Mouse (Mus musculus): ENCODE measurements at regions not wholly inside any gene's neighbourhood (a gene's known extent, or its start where the extent isn't known, plus 50 kb on each side); places are given as distances from the start of the nearest gene placed in this dataset.

DNA sequence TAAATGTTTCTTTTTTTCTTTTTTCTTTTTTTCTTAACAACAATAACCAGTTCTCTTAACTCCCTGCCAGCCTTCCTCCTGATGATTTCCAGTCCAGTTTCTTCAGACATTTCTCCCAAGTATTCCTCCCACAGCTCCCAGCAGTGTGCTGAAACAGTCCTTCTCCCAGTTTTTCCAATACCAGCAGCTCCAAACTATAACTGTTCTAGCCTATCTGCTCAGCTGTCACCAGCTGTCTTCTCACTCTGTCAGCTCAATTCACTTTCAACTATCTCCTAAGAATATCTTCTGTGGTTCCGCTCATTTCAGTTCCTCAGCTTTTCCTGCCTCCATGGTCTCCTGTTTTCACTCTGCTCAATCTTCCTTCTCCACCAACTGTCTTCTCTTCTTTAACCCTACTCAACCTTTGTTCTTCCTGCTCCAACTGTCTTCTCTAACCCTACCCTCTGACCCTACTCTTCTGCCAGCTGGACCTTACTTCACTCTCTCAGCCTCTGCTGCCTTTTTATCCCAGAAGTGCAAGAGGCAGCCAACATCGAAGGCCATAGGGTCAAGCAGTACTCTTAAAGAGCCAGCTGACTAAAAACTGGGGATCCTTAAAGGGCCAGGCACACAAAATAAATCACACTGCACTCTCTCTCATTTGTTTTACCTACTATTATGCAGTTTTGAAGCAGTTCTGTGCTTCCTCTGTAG lies 224.0 kb downstream of the Rsl24d1 start:
- no peak overlapping the region for H3K4me3 ChIP-seq
- H3K4me2 ChIP-seq, result no peak overlapping the region
- no peak overlapping the region for H3K27ac ChIP-seq
- H3K9ac ChIP-seq, result no peak overlapping the region
- H3K4me1 ChIP-seq, result no peaks in the 10 kb centered on the region
- peaks cover 6% of the 10 kb centered on the region; the same call in 1 of the 2 replicates for H3K9me3 ChIP-seq
- ATAC-seq (replicated peaks), result no peak
- no peaks in the 10 kb centered on the region for H3K27me3 ChIP-seq (replicated peaks)
- H3K36me3 ChIP-seq (replicated peaks), result no peaks in the 10 kb centered on the region
- WGBS, result 78% methylated on average over 2 of the region's 2 CpGs

DNA sequence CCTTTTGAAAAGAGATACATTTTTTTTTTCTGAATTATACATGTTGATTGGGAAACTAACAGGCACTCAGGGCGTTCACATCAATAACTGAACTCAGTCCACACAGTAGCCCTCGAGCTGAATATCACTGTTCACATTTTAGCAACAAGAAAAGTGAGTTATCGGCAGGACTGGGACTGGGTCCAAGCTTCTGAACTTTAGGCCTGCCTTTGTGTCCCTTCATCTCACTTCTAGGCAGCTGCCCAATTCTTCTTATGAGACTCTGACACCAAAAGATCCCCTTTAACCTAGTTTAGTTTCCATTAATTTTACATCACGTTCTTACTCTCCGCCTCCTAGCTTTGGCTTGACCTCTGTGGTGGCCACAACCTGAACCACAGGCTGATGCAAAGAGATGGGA lies 242.7 kb downstream of the Rsl24d1 start:
- WGBS, result 82% methylated on average over 5 of the region's 5 CpGs
- no peak for ATAC-seq (replicated peaks)

DNA sequence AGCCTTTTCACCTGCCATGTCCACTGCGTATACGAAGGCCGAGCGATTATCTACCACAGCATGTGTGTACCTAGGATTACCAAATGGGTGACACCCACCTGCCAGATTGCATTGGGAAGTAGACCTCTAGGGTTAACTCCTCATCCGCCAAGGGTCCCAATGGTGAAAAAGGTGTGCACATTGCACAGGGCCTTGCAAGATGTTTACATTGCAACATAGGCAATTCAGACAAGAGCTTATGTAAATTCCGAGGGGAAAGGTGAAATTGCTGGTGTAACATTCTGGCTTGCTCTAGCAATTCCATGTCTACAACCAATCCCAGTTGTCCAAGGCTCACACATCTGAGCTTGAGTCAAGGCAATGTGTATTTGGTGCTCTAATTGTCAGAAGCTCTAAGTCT lies 245.7 kb downstream of the Rsl24d1 start:
- no peak overlapping the region for H3K4me3 ChIP-seq
- H3K9ac ChIP-seq, result no peak overlapping the region
- no peaks in the 10 kb centered on the region for H3K9me3 ChIP-seq
- ATAC-seq (replicated peaks), result no peak
- no peak overlapping the region for H3K4me2 ChIP-seq
- H3K27ac ChIP-seq, result no peak overlapping the region
- WGBS, result 96% methylated on average over 6 of the region's 6 CpGs
- no peaks in the 10 kb centered on the region for H3K4me1 ChIP-seq
- no peaks in the 10 kb centered on the region for H3K27me3 ChIP-seq (replicated peaks)
- no peaks in the 10 kb centered on the region for H3K36me3 ChIP-seq (replicated peaks)

More for the DNA sequence above, 242.7 kb downstream of the Rsl24d1 start:
- no peak overlapping the region for H3K9ac ChIP-seq
- H3K4me1 ChIP-seq, result no peaks in the 10 kb centered on the region
- no peak overlapping the region for H3K4me3 ChIP-seq
- no peaks in the 10 kb centered on the region for H3K27me3 ChIP-seq (replicated peaks)
- no peaks in the 10 kb centered on the region for H3K9me3 ChIP-seq
- H3K27ac ChIP-seq, result no peak overlapping the region
- H3K4me2 ChIP-seq, result no peak overlapping the region
- no peaks in the 10 kb centered on the region for H3K36me3 ChIP-seq (replicated peaks)

DNA sequence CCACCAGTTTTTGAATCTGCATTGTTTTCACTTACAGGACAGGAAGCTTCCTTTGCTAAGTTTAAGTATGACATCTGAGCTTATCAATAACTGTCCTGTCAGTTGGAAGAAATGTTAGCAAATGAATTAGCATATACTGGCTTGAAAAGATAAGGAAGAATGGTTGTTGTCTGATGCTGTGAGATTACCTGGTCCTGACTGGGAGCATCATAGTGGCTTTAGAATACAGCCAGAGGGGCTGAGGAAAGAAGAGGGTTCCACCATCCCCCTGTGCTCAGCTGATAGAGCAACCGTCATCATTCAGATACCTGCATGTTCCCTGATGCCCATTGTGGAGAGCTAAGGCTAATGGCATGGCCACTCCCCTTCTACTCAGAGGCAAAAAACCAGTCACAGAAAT lies 267.5 kb downstream of the Rsl24d1 start:
- ATAC-seq (replicated peaks), result no peak
- Histone ChIP-seq H3K27me3 (replicated peaks) (no peaks in the 10 kb centered on the region), H3K9me3 (no peaks in the 10 kb centered on the region), H3K36me3 (replicated peaks) (no peaks in the 10 kb centered on the region), H3K9ac (no peak overlapping the region), H3K4me2 (no peak overlapping the region), H3K4me1 (no peaks in the 10 kb centered on the region), H3K4me3 (no peak overlapping the region), H3K27ac (no peak overlapping the region)
- WGBS, result 88% methylated on average over 1 of the region's 1 CpGs

DNA sequence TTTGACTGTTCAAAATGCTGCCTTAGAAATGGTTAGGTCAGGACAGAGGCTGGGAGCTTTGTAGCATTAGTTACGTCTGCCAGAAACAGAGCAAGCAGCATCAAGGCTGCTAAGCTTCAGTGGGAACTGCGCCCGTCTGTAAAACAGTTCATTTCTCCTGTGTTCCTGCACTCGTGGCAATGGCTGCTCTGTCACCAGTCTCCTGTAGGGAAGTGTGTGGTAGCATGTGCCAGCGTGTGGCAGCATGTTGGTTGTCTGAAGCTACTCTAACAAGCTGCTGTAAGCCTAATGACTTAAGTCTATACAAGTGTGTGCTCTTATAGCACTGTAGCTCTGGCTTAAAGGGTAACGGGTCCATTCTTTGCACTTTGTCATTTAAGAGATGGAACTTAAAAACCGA lies 278.8 kb downstream of the Rsl24d1 start:
- no peak for ATAC-seq (replicated peaks)
- H3K9ac ChIP-seq, result no peak overlapping the region
- WGBS, result 76% methylated on average over 7 of the region's 7 CpGs
- H3K27me3 ChIP-seq (replicated peaks), result no peaks in the 10 kb centered on the region
- H3K4me1 ChIP-seq, result no peaks in the 10 kb centered on the region
- H3K36me3 ChIP-seq (replicated peaks), result no peaks in the 10 kb centered on the region
- H3K27ac ChIP-seq, result no peak overlapping the region
- no peak overlapping the region for H3K4me2 ChIP-seq
- no peak overlapping the region for H3K4me3 ChIP-seq
- H3K9me3 ChIP-seq, result no peaks in the 10 kb centered on the region

DNA sequence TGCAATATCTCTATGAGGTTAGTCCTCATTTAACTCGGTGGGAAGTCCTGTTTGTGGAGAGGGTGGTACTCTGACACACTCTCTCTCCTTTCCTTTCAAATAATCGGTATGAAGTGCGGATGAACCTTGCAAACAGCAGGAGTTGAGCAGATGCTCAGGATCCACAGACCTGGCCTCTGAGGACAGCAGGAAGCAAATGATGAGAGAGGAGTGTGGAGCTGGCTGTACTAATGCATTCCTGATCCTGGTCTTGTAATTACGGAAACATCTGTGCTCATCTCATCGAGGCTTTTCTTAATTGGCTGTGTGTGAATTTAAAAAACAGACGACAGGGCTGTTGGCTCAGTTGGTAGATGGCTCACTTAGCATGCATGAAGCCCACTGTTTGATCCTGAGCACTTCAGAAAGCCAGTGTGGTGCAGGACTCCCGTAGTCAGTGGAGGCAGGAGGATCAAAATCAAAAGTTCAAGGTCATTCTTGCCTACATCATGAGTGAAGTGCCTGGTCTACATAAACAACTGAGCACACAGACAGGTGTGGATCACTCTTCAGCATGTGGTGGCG lies 300.2 kb downstream of the Rsl24d1 start:
- Histone ChIP-seq H3K36me3 (replicated peaks) (no peaks in the 10 kb centered on the region), H3K9ac (no peak overlapping the region), H3K27ac (no peak overlapping the region), H3K4me1 (0 out of 2 replicates have a peak, but pooled peaks cover 4% of the 10 kb centered on the region), H3K9me3 (no peaks in the 10 kb centered on the region), H3K27me3 (replicated peaks) (no peaks in the 10 kb centered on the region), H3K4me2 (no peak overlapping the region), H3K4me3 (no peak overlapping the region)
- ATAC-seq (replicated peaks), result peak; percentile 60
- WGBS, result 61% methylated on average over 8 of the region's 8 CpGs

DNA sequence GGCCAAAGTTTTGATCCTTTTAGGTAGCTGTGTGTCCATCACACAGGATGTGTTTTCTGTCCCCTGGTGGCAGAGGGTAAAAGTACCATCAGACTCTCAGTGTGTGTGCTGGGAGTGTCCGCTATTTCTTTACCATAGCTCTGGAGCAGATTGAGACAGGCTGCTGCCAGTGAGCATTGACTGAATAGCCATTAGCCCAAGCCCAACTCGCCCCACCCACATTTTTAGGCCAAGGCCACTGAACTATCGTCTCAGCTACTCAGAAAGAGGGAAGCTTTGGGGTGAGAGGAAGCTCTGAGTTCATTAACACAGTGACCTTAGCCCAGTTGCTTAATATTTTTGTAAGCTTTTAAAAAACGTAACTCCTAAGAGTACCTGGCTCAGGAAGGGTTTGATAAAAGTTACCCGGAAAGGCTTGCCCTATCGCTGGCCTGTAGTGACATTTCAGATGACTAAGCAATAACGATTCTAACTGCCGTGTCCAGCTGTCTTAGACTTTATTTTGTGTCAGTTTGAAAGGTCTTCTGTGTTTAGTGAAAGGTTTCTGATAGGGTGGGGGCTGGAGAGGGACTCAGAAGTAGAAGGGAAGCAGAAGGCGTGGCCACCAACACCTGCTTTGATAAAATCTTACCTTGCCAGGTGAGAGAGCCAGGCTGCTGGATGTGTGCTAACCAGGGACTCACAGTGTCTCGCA lies 303.0 kb downstream of the Rsl24d1 start:
- 0 out of 2 replicates have a peak, but pooled peaks cover 4% of the 10 kb centered on the region for H3K4me1 ChIP-seq
- no peak overlapping the region for H3K4me3 ChIP-seq
- 91% methylated on average over 10 of the region's 10 CpGs for WGBS
- no peak for ATAC-seq (replicated peaks)
- no peaks in the 10 kb centered on the region for H3K27me3 ChIP-seq (replicated peaks)
- H3K36me3 ChIP-seq (replicated peaks), result no peaks in the 10 kb centered on the region
- no peak overlapping the region for H3K27ac ChIP-seq
- H3K9me3 ChIP-seq, result no peaks in the 10 kb centered on the region
- H3K4me2 ChIP-seq, result no peak overlapping the region
- no peak overlapping the region for H3K9ac ChIP-seq
